Mouse (Mus musculus) liver, embryonic 14.5 days (tissue): ENCODE data around the gene Nelfcd. TPM values are rescaled to one million over a fixed set of nuclear protein-coding genes. Genes with fewer than 3 reads are reported as not detected.

ENCODE experiments used
- ATAC-seq: fragments of 200-750 bp; cut with Nextera tagmentation; 2 replicates; pipeline ENCODE4 v1.8.0; 2017; ENCODE audit warnings: moderate number of reproducible peaks, mild to moderate bottlenecking, moderate library complexity; ENCODE audit not compliant: insufficient read depth
- DNase-seq, 3 experiments: peaks; one replicate each; pipeline ENCODE4 v3.0.0-alpha.2; 2012 to 2013; ENCODE audit warnings: low read depth in 3 of 3, low spot score in 3 of 3
- H3K27ac ChIP-seq: fragments of 300-500 bp; sonication (generic); 2 replicates; pipeline ENCODE4 v1.5.1; 2014; ENCODE audit warnings: moderate library complexity, mild to moderate bottlenecking, control low read depth, inconsistent platforms
- H3K27me3 ChIP-seq: fragments of 300-500 bp; sonication (generic); 2 replicates; pipeline ENCODE4 v1.6.1; 2014; ENCODE audit warnings: mild to moderate bottlenecking, low read length, moderate library complexity; ENCODE audit not compliant: control insufficient read depth, insufficient read depth
- H3K36me3 ChIP-seq: fragments of 300-500 bp; sonication (generic); replicated peaks from 2 replicates; pipeline ENCODE4 v1.6.1; 2014; ENCODE audit warnings: low read depth; ENCODE audit not compliant: control insufficient read depth, insufficient read depth
- H3K4me1 ChIP-seq, 2 experiments: fragments of 200-500 bp in 1 of 2; fragments of 300-500 bp in 1 of 2; sonication (generic) in 1 of 2; replicated peaks; 2 replicates each; pipeline ENCODE4 v1.6.1; 2012 to 2014; ENCODE audit warnings: antibody characterized with exemption in 1 of 2, inconsistent platforms in 1 of 2, low read length in 1 of 2; ENCODE audit not compliant: control insufficient read depth in 2 of 2, insufficient read depth in 2 of 2
- H3K4me2 ChIP-seq: fragments of 300-500 bp; sonication (generic); 2 replicates; pipeline ENCODE4 v1.6.1; 2014; ENCODE audit warnings: low read depth, mild to moderate bottlenecking, control low read depth, moderate library complexity
- H3K4me3 ChIP-seq, 2 experiments: fragments of 200-500 bp in 1 of 2; fragments of 300-500 bp in 1 of 2; sonication (generic) in 1 of 2; 2 replicates each; pipeline ENCODE4 v1.5.1; 2012 to 2014; ENCODE audit warnings: low read depth in 2 of 2, low read length in 2 of 2, mild to moderate bottlenecking in 2 of 2, control low read depth in 1 of 2, inconsistent platforms in 1 of 2, moderate library complexity in 1 of 2; ENCODE audit not compliant: insufficient read depth in 1 of 2
- H3K9ac ChIP-seq: fragments of 300-500 bp; sonication (generic); replicated peaks from 2 replicates; pipeline ENCODE4 v1.6.1; 2014; ENCODE audit warnings: mild to moderate bottlenecking, control low read depth, moderate library complexity
- H3K9me3 ChIP-seq: fragments of 300-500 bp; sonication (generic); 2 replicates; pipeline ENCODE4 v1.6.1; 2016; ENCODE audit warnings: low read length, mixed read lengths; ENCODE audit not compliant: control insufficient read depth
- CTCF ChIP-seq: IDR thresholded peaks from 2 replicates; pipeline ENCODE4 v1.5.1; 2016; ENCODE audit warnings: antibody characterized with exemption, low read depth, control low read depth
- EP300 ChIP-seq: IDR thresholded peaks from 2 replicates; pipeline ENCODE4 v1.6.1; 2016; ENCODE audit warnings: antibody characterized with exemption, low read depth
- WGBS: fragments of 180-500 bp; shearing (Covaris S2); extraction: QIAGEN DNeasy Blood & Tissue Kit; methylation state at CpG from one replicate; pipeline ENCODE4 v1.1.7; 2014; ENCODE audit not compliant: insufficient replicate concordance; 5-methylcytosine and 5-hydroxymethylcytosine counted together
- polyA plus RNA-seq, 2 experiments: library from polyadenylated mRNA; depleted of rRNA in 1 of 2; stranded (reverse) in 1 of 2; unstranded in 1 of 2; fragments of >200 nt; fragmentation: Nextera tagmentation in 1 of 2; extraction: Ambion mirVana in 1 of 2; gene quantifications; 2 replicates each; pipeline versions ENCODE4 v1.2.1 to v1.2.3; 2012 to 2014

The Nelfcd gene
- polyA plus RNA-seq, 2 experiments: 58.2 to 62.1 TPM

- no peak overlapping the region for H3K4me2 ChIP-seq
- peak; percentile 63; the same call in 1 of the 2 replicates for ATAC-seq
- 21% methylated on average over 2 of the region's 2 CpGs for WGBS
- H3K9me3 ChIP-seq: no peaks in the 10 kb centered on the region
- peaks cover 11 to 13% of the 10 kb centered on the region in 2 experiments for H3K4me1 ChIP-seq
- H3K36me3 ChIP-seq: no peaks in the 10 kb centered on the region
- peak in 2 of 3 experiments; percentile 17 to 20 for DNase-seq
- TF ChIP-seq CTCF (no peak), EP300 (no peak)
- no peak overlapping the region for H3K4me3 ChIP-seq
- no peak overlapping the region for H3K9ac ChIP-seq
- no peak overlapping the region for H3K27ac ChIP-seq
- H3K27me3 ChIP-seq: no peaks in the 10 kb centered on the region
Measured at GRCm38 (mm10) chr2:174410222-174410621, 5.4 kb upstream of the Nelfcd start.

GRCm38 (mm10) chr2:174413127-174413526, 2.5 kb upstream of the Nelfcd start:
- no peak overlapping the region for H3K9ac ChIP-seq
- no peak for DNase-seq
- no peaks in the 10 kb centered on the region for H3K27me3 ChIP-seq
- H3K4me1 ChIP-seq: peaks cover 17 to 22% of the 10 kb centered on the region in 2 experiments
- TF ChIP-seq EP300: no peak
- no peak for TF ChIP-seq CTCF
- no peak overlapping the region for H3K4me2 ChIP-seq
- no peaks in the 10 kb centered on the region for H3K9me3 ChIP-seq
- ATAC-seq: no peak
- no peak overlapping the region for H3K4me3 ChIP-seq
- H3K27ac ChIP-seq: no peak overlapping the region
- 64% methylated on average over 7 of the region's 7 CpGs for WGBS
- no peaks in the 10 kb centered on the region; the same call in 1 of the 2 replicates for H3K36me3 ChIP-seq

GRCm38 (mm10) chr2:174415001-174415730, 438 bp upstream of the Nelfcd start:
- Histone ChIP-seq H3K9ac (no peak overlapping the region), H3K9me3 (no peaks in the 10 kb centered on the region), H3K4me2 (peak overlapping the region; percentile 25; the same call in 1 of the 2 replicates), H3K36me3 (peaks cover 2% of the 10 kb centered on the region; the same call in 1 of the 2 replicates), H3K27me3 (no peaks in the 10 kb centered on the region), H3K4me1 (peaks cover 11 to 16% of the 10 kb centered on the region in 2 experiments), H3K27ac (no peak overlapping the region), H3K4me3 (peak overlapping the region in 1 of 2 experiments; percentile 94; a peak in 1 of 4 replicates)
- 28% methylated on average over 18 of the region's 18 CpGs for WGBS
- ATAC-seq: no peak; the same call in 1 of the 2 replicates
- no peak for DNase-seq
- no peak for TF ChIP-seq EP300
- TF ChIP-seq CTCF: no peak

- DNase-seq (no peak), ATAC-seq (no peak)
- H3K9me3 ChIP-seq: no peaks in the 10 kb centered on the region
- peaks cover 48% of the 10 kb centered on the region for H3K36me3 ChIP-seq
- no peaks in the 10 kb centered on the region for H3K27me3 ChIP-seq
- no peak overlapping the region for H3K27ac ChIP-seq
- H3K9ac ChIP-seq: no peak overlapping the region
- 86% methylated on average over 6 of the region's 6 CpGs for WGBS
- H3K4me3 ChIP-seq: no peak overlapping the region
- no peak for TF ChIP-seq CTCF
- no peak for TF ChIP-seq EP300
- H3K4me1 ChIP-seq: peaks cover 6 to 9% of the 10 kb centered on the region in 2 experiments
- no peak overlapping the region for H3K4me2 ChIP-seq
Measured at GRCm38 (mm10) chr2:174421107-174421506, 5.5 kb downstream of the Nelfcd start.

GRCm38 (mm10) chr2:174424301-174425085, 8.9 kb downstream of the Nelfcd start:
- no peaks in the 10 kb centered on the region for H3K27me3 ChIP-seq
- H3K9me3 ChIP-seq: no peaks in the 10 kb centered on the region
- H3K4me3 ChIP-seq: no peak overlapping the region
- no peak overlapping the region for H3K27ac ChIP-seq
- no peaks in the 10 kb centered on the region for H3K4me1 ChIP-seq
- TF ChIP-seq CTCF (no peak), EP300 (no peak)
- no peak for ATAC-seq
- H3K4me2 ChIP-seq: no peak overlapping the region
- WGBS: 86% methylated on average over 11 of the region's 11 CpGs
- no peak overlapping the region for H3K9ac ChIP-seq
- no peak for DNase-seq
- H3K36me3 ChIP-seq: peaks cover 74% of the 10 kb centered on the region
